Mouse (Mus musculus) inflammation-experienced regulatory T-cells, adult 6 months (primary cell): ENCODE results near the gene AC124108.1. TPM values are rescaled to one million over a fixed set of nuclear protein-coding genes. Genes with fewer than 3 reads are reported as not detected.

Experiments used
- ATAC-seq: one replicate; pipeline ENCODE4 v1.8.0; 2017
- polyA plus RNA-seq, 3 experiments: library from polyadenylated mRNA; unstranded; fragments of 100-300 nt; shearing (Covaris generic); gene quantifications; one replicate each; pipeline ENCODE4 v1.2.1; 2017

AC124108.1 gene
- polyA plus RNA-seq, 3 experiments from 2014 or later, result not detected

DNA sequence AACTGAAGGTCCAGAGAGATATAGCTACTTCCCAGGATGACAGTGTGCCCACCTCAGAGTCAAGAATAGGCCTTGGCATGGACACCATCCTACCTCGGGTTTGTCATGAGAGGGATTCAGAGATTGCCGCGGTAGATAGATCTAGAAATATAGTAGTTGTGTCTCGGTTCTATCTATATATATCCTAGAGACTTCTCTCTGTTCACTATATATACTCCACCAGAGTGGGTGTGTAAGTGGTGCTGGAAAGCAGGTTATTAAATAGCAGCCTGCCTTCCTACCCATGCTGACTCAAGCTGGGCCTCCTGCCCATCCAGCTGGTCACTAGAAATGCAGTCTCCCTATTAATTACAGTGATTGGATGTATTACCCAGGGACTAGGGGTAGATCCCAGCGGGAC lies 11.5 kb downstream of the AC124108.1 start:
- ATAC-seq, result no peak

DNA sequence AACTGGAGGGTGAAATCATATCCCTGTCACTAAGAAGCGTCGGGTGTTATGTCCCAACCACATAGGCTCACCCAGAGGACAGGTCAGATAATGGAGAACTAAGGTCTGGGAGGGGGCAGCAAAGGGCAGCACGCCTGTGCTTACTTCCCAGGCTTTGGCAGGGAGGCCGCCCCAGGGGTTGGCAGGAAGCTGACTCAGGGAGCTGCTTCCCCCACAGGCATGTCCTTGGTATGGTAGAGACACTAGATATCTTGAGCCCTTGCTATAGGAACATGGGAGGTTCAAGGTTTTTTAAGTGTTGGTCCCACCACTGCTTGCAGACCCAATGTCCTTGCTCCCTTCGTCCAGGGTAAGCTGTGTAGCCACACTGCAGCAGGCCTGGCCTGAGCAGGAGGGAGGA lies 14.7 kb downstream of the AC124108.1 start:
- ATAC-seq, result no peak

DNA sequence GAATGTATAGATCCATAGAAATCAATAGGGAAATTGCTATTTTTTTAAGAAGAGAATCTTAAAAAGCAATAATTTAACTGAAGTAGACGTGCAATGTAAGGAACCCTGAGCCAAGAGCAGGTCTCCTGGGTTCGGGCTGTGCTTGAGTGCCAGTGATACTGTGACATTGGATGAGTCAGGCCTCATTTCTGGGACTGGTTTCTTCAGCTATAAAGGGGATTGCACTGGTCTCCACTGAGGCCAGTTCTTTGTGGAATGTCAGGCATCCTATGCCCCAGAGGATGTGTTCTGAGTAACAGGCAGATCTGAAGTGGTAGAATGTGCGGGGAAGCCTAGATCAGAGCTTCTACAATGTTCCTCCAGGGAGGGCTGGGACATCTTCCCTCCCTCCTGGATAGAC lies 15.6 kb downstream of the AC124108.1 start:
- ATAC-seq, result no peak

DNA sequence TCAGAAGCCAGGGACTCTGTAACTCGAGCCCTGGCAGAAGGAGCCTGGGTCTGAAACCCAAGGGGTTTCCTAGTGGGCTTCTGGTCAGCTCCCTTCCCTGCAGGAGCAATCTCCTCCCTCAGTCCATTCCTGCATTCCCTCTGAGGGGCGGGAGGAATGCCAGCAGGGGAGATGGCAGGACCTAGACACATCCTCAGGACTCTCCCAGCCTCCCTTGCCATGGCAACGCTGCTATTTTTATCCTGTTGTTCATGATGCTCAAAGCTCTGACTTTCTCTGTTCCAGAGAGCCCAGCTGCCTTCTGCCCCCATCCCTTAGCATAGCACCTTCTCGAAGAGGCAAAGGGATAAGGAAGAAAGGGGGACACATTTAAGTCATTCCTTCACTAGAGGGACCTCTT lies 16.9 kb downstream of the AC124108.1 start:
- no peak for ATAC-seq

DNA sequence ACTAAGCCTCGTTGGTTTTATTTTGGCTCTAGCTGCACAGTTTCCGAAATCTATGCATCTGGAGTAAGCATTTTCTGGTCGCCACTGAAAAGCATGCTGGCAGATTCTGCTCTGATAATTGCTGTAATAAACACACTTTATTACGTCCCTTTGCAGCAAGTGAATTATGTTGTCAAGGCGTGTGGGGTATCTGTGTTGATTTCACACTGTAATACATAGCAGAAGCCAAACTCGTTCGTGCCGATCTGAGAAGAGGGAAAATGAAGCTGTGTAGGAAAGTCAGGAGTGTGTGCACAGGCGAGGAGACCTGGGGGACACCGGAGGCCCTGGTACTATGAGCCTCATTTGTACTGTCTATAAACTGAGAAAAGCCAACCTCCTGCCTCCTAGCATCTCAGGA lies 18.1 kb downstream of the AC124108.1 start:
- no peak for ATAC-seq

DNA sequence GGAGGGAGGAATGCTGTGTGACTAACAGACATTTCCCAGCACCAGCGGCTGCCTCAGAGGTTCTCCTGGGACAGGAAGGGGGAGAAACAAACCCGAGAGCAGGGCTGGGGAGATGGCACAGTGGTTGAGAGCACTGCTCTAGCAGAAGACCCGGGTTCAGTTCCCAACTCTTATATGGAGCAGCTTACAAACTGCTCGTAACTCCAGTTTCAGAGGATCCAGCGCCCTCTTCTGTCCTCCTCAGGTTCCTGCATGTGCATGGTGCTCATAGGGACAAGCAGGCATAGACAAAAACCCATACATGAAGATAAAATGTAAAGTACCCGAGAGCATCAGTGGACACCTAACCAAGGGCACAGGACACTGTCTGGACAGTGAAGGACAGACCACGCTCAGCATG lies 19.7 kb downstream of the AC124108.1 start:
- no peak for ATAC-seq

DNA sequence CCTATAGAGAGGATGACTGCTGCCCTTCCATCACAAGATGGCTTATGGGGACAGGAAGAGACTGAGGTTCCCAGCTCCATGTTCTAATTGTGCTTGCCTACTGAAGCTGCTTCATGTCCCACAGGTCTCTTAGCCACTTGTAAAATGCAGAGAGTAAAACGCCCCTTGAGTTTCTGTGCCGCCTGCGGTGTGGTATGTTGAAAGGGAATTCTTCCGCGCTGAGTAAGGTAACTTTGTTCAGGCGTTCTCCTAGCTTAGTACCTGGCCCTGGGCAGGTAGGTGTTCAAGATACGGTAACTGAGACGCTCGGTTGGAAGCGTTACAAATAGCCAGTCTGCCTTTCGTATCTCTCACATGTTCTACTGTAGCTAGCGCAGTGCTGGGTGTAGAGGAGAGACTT lies 20.4 kb downstream of the AC124108.1 start:
- ATAC-seq, result no peak

DNA sequence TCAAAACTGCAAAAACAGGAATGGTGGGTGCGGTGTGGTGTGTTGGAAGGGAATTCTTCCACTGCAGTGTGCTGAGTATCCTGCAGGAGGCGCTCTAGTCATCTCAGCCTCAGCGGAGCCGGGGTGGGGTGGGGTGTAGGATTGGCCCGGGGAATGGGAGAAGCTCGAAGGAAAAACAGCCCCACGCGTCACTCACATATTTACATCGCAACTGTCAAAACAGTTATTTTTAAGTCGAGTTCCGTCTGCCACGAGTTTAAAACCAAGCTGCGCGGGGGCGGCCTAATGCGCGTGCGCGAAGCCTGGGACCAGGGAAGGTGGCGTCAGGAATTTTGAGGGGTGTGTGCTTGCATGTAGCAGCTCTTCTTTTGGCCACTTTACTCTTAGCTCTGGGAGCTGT lies 21.0 kb downstream of the AC124108.1 start:
- ATAC-seq, result no peak

DNA sequence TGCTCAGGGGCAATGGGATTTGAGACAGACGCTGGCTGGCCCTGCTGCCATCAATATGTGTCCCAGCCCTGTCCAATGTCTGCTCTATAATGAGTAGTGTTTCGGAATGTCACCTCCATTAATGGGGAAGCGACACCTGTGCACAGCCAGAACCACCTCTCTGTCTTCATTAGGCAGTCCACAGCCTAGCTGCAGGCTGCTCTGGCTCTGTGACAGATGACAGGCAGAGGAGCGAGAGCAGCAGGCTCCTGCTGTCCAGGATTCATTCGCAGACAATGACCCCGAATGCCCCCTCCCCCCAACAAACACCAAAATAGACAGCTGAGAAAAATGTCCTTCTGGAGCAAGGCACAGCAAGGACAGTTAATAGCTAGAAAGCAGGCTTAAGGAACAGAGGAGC lies 21.8 kb downstream of the AC124108.1 start:
- ATAC-seq, result no peak

DNA sequence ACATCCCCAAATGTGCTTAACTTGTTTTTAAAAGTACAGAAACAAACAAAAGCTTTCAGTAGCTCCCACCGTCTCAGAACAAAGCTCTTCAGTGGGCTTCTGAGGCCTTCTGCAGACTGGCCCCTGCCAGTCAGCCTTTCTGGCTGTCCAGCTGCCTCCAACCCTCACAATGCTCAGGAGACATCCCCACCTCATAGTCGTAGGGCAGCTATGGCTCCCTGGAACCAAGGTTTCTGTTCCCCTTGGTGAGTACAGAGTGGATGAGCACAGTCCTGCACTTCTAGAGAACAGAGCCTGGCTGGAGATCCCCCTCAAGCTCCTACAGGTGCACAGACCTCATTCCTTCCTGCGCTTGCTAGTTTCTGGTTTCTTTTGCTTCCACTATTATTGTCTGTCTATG lies 25.0 kb downstream of the AC124108.1 start:
- ATAC-seq, result no peak

DNA sequence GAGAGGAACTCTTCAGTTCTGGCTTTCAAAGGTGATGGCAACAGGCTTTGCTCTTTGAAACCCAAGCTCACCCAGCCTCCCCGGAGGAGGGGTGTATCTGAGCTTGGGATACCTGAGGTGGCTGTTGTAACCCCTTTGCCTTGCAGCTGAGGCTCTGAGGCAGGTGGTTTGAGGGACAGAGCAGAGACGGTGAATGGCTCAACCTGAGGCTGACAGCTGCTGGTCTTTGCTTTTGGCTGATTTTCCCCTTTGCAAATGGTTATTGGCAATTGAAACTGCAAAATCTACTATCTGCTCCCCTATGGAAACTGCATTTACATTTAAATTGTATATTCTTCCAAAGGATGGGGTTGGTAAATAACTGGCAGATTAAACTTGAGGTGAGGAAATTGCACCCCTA lies 30.4 kb downstream of the AC124108.1 start:
- ATAC-seq, result no peak

DNA sequence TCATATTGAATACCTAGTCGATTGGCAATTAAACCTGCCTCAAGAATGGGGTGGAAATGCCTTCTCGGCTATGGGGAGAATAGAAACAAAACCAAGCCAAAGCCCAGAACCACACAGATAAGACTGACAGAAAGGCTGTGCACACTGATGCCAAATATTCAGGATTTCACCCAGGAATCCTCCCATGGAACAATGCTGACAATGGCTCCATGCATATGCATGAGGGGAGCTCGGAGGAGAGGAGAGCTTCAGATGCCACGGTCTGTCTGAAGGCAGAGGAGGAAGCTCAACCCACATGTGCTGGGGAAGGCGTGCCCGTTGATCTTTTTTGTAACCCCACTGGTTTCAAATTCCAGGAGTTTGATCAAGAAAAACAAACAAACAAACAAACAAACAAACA lies 30.9 kb downstream of the AC124108.1 start:
- ATAC-seq, result no peak

DNA sequence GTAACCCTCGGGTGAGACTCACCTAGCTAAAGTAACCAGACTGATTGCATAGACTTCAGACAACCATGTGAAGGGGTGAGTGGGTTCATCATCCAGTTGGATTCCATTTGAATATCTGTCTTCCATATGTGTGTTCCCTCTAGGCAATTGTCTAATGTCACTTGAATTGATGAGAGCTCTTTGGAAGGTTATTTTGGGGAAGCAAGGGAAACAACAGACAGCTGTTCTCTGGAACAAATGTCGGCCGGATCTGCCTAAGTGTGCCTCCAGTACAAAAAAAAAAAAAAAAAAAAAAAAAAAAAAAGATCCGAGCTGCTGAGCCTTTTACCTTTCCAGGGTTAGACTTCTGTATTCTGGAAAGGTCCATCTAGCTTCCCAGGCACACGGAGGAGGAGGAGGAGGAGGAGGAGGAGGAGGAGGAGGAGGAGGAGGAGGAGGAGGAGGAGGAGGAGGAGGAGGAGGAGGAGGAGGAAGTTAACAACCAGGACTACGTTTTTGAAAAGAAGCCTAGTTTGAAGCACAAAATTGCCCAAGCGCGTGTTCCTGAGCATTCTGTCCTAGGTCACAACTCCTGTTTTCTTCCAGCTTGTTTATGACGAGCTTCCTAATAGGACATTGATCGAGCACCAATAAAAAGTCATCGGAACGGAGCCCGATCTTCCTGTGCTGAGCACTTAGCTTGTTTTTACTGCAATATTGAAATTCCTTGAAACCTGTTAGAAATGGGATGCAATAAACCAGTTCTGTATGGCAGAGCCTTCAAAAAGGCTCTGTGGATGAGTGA lies 35.2 kb downstream of the AC124108.1 start:
- ATAC-seq, result no peak

DNA sequence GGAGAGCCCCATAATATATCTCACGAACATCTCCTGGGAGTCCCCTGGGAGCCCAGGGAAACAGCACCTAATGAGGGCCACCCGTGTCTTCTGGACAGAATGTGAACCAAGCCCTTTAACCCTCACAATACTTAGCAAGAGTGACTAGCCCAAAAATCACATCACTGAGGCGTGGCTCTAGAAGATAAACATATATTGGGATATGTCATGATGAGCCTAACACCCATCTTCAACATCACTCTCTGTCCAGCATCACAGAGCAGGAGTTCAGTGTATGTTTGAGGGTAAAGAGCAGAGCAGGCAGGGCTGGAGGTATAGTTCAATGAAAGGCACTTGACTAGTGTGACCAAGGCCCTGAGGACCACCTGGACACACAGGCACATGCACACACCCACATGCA lies 38.4 kb downstream of the AC124108.1 start, which contains the start of gene Gm10188:
Gm10188 (minus strand) TSS at position 101 of the 400 bp plus-strand sequence.
- no peak for ATAC-seq

DNA sequence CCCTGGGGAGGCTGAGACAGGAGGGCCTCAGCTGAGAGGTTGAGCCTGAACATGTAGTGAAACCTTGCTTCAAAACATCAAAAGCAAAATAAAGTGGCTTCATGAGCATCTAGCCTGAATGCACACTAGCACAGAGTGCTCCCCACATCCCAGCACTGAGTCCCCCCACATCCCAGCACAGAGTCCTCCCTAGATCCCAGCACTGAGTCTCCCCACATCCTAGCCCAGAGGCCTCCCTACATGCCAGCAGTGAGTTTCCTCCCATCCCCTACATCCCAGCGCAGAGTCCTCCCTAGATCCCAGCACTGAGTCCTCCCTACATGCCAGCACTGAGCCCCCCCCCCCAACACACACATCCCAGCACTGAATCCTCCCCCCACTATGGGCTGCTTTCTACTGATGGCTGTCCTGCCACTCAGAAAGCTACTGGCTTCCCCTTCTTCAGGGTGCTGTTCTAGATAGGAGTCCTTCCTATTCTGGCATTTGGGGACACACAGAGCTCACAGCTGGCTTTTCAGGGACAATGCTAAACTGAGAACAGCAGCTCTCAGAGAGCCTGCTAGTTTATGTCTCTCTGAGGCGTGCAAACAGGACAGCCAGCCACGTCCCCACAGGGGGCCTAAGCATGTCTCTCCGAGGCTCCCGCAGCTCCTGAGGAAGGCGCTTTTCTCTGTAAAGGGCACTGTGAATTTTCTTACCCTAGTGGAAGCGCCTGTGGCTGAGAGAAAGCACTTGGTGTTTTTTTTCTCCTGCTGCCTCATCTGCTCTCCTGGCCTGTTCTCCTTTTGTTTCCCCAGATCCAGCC lies 40.4 kb downstream of the AC124108.1 start:
- ATAC-seq, result no peak

DNA sequence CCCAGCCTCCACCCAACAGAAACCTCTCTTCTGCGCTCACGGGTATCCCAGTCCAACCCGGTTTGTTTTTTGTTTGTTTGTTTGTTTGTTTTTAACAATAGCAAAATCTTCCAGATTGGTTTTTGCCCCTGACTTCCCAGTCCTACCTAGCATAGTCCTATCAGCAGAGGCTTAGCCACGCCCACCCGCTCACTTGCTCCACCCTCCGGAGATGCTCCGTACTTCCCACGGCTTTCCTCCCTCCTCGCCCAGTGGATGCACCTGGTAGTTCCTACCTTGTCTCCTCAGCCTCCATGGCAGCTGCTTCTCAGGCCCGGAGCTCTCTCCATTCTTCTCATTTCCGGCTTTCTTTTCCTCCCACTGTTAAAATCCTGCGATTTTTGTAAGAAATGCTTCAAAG lies 42.3 kb downstream of the AC124108.1 start:
- ATAC-seq, result no peak

DNA sequence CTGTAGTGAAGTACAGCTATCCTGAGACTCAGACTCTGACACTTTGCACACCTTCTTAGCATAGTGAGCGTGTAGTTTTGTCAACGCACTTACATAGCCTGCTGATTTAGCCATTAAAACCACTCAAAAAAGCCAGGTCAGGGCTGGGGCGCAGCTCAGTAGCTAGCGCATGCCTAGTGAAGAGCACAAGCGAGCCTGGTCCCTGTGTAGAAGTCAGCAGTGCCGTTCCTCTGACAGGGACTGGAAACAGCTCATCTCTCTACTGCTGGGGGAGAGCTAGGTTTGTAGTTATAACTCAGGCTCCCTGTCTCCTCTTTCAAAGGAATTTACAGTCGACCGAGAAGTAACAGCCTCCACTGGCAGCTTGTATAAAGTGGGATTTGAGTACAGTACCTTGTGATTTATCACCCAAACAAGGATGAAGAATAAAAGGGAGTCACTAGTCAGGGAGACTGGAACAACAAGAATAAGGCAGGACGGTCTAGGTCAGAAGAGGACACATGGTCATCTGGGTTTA lies 43.6 kb downstream of the AC124108.1 start:
- ATAC-seq, result no peak

DNA sequence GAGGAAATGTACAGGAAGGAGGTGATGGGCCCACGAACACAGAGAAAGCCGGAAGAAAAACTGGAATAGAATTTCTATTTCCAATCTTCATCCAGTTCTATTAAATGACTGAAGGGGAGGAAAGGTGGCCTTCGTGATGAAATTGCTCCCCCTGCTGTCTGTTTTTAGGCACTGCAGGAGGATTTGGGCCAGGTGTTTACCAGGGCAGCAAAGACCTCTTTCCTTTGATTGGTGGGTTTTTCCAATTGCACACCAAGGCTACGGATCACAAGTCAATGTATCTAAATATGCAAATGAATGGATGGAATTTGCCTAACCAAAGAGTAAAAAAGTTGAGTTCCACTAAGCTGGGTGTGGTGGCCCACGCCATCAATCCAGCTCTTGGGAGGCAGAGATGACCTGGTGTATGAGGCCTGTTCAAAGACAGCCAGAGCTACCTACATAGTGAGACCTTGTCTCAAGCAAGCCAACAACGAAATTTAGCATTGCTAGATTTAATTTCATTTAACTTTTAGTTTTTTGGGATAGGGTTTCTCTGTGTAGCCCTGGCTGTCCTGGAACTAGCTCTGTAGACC lies 46.4 kb downstream of the AC124108.1 start:
- ATAC-seq, result no peak

DNA sequence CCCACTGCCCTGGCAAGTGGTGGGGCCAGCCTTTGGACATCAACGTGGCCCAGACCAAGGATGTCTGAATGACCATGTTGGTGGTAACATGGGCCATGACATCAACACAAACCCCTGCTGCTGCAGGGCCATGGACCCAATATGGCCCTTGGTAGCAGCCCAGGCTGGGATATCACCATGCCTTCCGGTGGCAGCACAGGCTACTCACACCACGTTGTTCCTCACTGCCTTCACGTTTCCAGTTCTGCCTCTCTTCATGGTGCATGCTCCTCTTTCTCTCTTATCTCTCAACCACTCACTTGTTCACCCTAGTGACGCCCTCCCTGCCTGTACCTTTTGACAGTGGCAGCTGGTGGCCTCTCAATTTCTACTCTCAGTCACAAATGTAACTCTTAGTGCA lies 53.8 kb downstream of the AC124108.1 start:
- ATAC-seq, result no peak

DNA sequence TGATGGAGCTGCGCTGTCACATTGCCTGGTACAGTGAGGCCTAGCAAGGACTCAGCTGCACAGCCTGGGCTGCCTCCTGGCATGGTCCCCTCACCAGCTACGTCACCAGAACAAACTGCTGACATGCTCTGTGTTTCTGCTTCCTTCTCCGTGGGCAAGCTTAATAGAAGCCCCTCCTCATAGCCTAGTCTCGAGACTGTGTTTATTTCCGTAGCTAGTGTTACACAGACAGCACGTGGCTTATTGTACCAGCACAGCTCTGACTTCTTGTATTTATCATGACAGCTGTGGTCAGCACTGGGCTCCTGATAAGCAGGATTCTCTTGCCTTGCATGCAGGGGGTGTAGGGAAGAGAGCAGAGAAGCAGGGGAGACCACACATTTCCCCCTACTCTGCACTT lies 54.9 kb downstream of the AC124108.1 start:
- no peak for ATAC-seq

DNA sequence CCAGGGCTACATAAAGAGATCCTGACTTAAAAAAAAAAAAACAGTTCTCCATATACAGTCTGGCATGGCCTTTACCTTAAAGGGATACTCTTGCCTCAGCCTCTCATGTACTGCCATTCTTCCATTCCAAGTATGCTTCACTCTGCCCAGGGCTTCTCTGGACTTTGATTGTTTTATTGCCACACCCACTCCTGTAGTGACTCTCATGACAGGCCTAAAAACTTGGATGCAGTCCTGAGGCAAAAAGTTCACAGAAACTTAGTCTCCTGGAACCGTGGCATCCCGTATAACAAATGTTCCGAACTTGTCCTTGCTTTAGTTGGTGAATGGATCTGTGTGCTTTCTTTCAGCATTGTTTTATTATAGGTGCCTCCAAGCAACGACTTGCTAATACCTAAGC lies 55.4 kb downstream of the AC124108.1 start:
- ATAC-seq, result no peak

DNA sequence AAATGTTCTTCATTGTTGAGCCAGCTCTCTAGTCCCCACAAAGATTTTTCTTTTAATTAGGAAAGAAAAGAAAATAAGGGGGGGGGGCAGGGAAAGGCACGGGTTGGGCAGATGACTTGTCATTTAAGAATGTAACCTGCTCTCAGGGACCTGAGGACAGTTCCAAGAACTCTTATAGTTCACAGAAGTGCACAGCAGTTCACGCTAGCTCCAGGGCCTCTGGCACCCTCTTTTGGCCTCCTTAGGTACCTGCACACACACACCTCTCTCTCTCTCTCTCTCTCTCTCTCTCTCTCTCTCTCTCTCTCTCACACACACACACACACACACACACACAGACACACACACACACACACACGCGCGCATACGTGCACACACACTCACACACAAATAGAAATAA lies 63.2 kb downstream of the AC124108.1 start:
- ATAC-seq, result no peak
